Mouse (Mus musculus) small intestine, adult 2 months (tissue): ENCODE data around the gene Cul7.

Experiments used
- CTCF ChIP-seq: fragments of 200-500 bp; IDR thresholded peaks from 2 replicates; pipeline ENCODE4 v1.5.1; 2012; ENCODE audit warnings: low read depth, mild to moderate bottlenecking, control low read depth, inconsistent platforms, low read length, moderate library complexity, mixed read lengths; ENCODE audit not compliant: insufficient replicate concordance, insufficient read length; ENCODE audit errors: extremely low read depth
- POLR2A ChIP-seq: fragments of 200-500 bp; IDR thresholded peaks from 2 replicates; pipeline ENCODE4 v1.6.1; 2012; ENCODE audit warnings: low read depth, mild to moderate bottlenecking, control low read depth, inconsistent platforms, low read length, moderate library complexity

- TF ChIP-seq POLR2A = no peak
- TF ChIP-seq CTCF = no peak
These were observed 52.4 kb downstream of the Cul7 start for GRCm38 (mm10) chr17:46702506-46702905.
